Mouse (Mus musculus): Measurements from ENCODE around the gene Apoa2. TPM values are rescaled to one million over a fixed set of nuclear protein-coding genes. Genes with fewer than 3 reads are reported as not detected.

The Apoa2 gene
- polyA plus RNA-seq, 1 experiment from 2014 or later: 55.4 TPM

DNA sequence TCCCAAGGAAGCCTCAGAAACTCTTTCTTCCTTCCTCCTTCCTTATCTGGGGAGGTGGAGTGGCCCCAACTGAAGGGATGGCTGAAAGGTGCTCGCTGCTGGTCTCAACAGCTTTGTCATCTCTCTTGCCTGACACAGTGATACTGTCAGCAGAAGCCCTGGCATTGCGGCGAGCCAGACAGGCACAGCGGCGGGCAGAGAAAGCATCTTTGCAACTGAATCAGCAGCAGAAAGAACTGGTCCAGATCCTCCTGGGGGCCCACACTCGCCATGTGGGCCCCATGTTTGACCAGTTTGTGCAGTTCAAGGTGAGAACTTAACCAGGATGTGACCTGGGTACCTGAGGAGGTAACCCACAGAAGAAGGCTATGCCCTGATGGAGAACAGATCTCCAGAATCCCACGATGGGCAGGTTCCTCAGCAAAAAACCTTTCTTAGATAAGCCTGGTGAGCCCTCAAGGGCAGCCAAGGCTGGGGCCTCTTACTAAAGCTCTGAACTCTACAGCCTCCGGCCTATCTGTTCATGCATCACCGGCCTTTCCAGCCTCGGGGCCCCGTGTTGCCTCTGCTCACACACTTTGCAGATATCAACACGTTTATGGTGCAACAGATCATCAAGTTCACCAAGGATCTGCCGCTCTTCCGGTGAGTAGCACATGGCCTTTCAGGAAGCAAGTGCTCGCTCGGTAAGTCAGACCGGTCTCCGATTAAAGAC lies 8.5 kb upstream of the Apoa2 start:
- ATAC-seq (replicated peaks; ENCODE audit: insufficient number of reproducible peaks, low FRiP score, low TSS enrichment): no peak
- no peak overlapping the region for H3K9ac ChIP-seq (ENCODE audit: low read depth, low read length)
- no peak overlapping the region for H3K4me2 ChIP-seq
- no peak overlapping the region for H3K27ac ChIP-seq (ENCODE audit: low read depth, low read length)
- H3K9me3 ChIP-seq (replicated peaks; ENCODE audit: control insufficient read depth, low read length): no peaks in the 10 kb centered on the region
- WGBS (ENCODE audit: insufficient replicate concordance): 71% methylated on average over 18 of the region's 18 CpGs
- no peaks in the 10 kb centered on the region for H3K27me3 ChIP-seq (ENCODE audit: control insufficient read depth, insufficient read depth, low read length)
- no peak overlapping the region for H3K4me3 ChIP-seq (ENCODE audit: low read depth, low read length)
- H3K36me3 ChIP-seq (ENCODE audit: control insufficient read depth, insufficient read depth, low read length): peaks cover 10% of the 10 kb centered on the region
- H3K4me1 ChIP-seq (ENCODE audit: control insufficient read depth, insufficient read depth, low read length): peaks cover 5% of the 10 kb centered on the region

DNA sequence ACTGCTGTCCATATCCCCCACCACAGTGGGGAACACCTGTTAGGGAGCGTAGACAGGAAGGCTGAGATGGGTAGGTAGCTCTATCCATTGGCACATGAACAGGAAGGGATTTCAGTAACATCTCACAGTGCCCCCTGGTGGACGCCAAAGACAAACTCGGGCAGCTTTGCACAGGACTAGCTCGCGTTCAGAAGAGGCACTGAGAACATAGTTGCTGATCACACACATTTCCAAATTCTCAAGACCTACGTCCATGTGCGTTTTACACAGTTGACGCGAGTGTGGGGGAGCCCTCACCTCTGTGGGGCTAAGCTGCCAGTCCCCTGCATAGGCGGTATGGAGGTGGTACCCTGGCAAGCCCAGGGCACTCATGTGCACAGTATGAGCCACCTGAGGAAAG lies 4.0 kb upstream of the Apoa2 start:
- Histone ChIP-seq H3K27ac (ENCODE audit: low read depth, low read length) (no peak overlapping the region), H3K36me3 (ENCODE audit: control insufficient read depth, insufficient read depth, low read length) (peaks cover 10% of the 10 kb centered on the region), H3K4me2 (peak overlapping the region; percentile 88), H3K9me3 (replicated peaks; ENCODE audit: control insufficient read depth, low read length) (no peaks in the 10 kb centered on the region), H3K4me3 (ENCODE audit: low read depth, low read length) (peak overlapping the region; percentile 65), H3K4me1 (ENCODE audit: control insufficient read depth, insufficient read depth, low read length) (peaks cover 13% of the 10 kb centered on the region), H3K27me3 (ENCODE audit: control insufficient read depth, insufficient read depth, low read length) (no peaks in the 10 kb centered on the region), H3K9ac (ENCODE audit: low read depth, low read length) (no peak overlapping the region)
- 15% methylated on average over 10 of the region's 10 CpGs for WGBS (ENCODE audit: insufficient replicate concordance)
- no peak for ATAC-seq (replicated peaks; ENCODE audit: insufficient number of reproducible peaks, low FRiP score, low TSS enrichment)

DNA sequence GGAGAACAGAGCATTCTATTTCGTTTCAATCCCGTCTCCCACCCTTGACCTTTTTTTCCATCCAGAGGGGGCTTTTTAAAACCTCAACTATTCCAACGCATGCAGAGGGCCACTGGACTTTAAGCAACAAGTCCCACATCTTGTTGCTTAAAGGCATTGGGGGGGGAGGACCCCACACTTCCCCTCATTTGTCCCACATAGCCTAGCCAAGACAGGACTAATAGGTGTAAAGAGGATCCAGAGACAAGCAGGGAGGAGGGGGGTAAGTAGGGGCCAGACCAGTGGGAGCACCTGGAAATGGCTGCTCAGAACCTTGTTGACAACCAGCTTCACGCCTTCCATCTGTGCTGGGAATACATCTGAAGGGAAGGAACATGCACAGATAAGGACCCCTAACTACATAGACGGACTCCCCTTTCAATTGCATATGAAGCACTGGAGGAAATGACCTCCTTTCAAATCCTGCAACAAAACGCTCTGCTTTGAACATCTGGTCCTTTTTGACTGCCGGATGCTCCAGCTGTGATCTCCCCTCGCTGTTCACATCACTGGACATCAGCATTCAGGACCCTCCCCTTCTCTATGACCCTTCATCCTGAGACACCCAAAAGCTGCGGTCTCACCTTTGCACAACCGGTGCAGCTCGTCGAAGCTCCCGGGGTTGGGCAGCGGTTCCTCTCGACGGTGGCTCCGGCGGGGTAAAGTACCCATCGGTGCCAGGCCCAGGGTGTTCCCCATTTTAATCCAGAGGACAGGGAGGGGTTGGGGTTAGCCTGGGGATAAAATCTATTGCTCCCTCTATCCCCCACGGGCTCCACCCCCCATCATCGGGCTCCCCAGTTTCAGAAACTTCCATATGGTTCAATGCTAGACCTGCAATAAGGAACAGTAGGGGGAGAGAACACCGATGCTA lies 3.3 kb upstream of the Apoa2 start:
- Histone ChIP-seq H3K27me3 (ENCODE audit: control insufficient read depth, insufficient read depth, low read length) (no peaks in the 10 kb centered on the region), H3K27ac (ENCODE audit: low read depth, low read length) (no peak overlapping the region), H3K4me2 (peak overlapping the region; percentile 88), H3K9ac (ENCODE audit: low read depth, low read length) (peak overlapping the region; percentile 75), H3K9me3 (replicated peaks; ENCODE audit: control insufficient read depth, low read length) (no peaks in the 10 kb centered on the region), H3K36me3 (ENCODE audit: control insufficient read depth, insufficient read depth, low read length) (peaks cover 10% of the 10 kb centered on the region), H3K4me1 (ENCODE audit: control insufficient read depth, insufficient read depth, low read length) (peaks cover 13% of the 10 kb centered on the region), H3K4me3 (ENCODE audit: low read depth, low read length) (peak overlapping the region; percentile 65)
- ATAC-seq (replicated peaks; ENCODE audit: insufficient number of reproducible peaks, low FRiP score, low TSS enrichment): no peak
- WGBS (ENCODE audit: insufficient replicate concordance): 6% methylated on average over 22 of the region's 22 CpGs

DNA sequence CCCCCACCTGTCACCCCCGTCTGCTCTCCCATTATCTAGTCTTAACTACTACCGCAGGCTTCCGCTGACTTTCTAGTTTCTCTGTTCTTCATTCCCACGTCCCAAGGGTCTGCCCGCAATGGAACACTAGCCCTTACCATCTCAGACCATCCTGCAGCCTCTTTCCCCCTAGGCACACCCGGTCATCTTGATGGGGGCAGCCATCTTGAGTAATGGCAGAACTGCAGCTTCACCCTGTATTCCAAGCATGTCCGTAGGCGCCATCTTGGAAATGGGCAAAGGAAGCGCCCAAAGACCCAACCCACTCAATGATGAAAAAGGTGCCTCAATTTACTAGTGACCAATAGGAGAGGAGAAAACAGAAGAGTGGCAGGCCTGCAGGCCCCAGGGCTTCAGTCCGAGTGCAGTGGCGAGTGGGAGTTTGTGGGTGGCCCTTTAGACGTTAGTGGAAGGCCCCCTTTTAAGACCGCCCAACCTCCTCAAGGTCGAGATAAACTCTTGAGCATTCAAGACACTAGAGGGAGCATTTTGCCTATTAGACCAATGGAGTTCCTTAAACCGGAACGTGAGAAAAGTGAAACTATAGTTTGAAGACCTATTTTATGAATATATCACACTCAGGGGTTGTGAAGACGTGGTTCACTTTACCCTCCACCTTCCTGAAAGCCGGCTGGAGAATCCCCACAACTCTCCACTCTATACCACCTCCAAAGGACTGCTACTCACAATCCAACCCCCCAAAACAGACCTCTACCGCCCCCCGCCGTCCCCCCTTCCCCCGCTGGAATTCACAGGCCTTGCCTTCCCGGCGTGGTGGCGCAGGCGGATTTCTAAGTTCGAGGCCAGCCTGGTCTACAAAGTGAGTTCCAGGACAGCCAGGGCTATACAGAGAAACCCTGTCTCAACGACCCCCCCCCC lies 2.4 kb upstream of the Apoa2 start, which contains the start of gene Tomm40l:
Tomm40l (minus strand) TSS at position 277 of the 918 bp plus-strand sequence.
- peak within 1 kb of the TSS; percentile 88 for H3K4me2 ChIP-seq
- H3K4me1 ChIP-seq (ENCODE audit: control insufficient read depth, insufficient read depth, low read length): peaks cover 13% of the 10 kb centered on the region
- H3K27me3 ChIP-seq (ENCODE audit: control insufficient read depth, insufficient read depth, low read length): no peaks in the 10 kb centered on the region
- peak; percentile 96 for ATAC-seq (replicated peaks; ENCODE audit: insufficient number of reproducible peaks, low FRiP score, low TSS enrichment)
- WGBS (ENCODE audit: insufficient replicate concordance): 2% methylated on average over 28 of the region's 28 CpGs
- peak within 1 kb of the TSS; percentile 85 for H3K27ac ChIP-seq (ENCODE audit: low read depth, low read length)
- no peaks in the 10 kb centered on the region for H3K9me3 ChIP-seq (replicated peaks; ENCODE audit: control insufficient read depth, low read length)
- peak within 1 kb of the TSS; percentile 75 for H3K9ac ChIP-seq (ENCODE audit: low read depth, low read length)
- peak within 1 kb of the TSS; percentile 65 for H3K4me3 ChIP-seq (ENCODE audit: low read depth, low read length)
- peaks cover 10% of the 10 kb centered on the region for H3K36me3 ChIP-seq (ENCODE audit: control insufficient read depth, insufficient read depth, low read length)

DNA sequence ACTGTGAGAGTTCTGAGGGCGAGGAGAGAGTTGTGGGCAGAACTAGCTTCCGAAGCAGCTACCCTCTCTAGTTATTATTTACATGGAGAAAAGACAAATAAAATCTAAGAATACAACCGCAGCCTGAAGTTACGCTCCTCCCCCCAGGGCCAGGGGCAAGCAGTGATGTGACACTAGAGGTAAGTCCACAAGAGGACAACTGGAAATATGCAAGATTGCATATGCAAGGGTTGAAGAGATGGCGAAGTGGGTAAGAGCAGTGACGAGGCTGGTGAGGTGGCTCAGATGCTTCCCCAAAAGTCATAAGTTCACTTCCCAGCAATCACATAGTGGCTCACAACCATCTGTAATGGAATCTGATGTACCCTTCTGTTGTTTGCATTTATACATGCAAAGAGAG lies 1.7 kb upstream of the Apoa2 start:
- Histone ChIP-seq H3K4me1 (ENCODE audit: control insufficient read depth, insufficient read depth, low read length) (peaks cover 13% of the 10 kb centered on the region), H3K4me3 (ENCODE audit: low read depth, low read length) (peak overlapping the region; percentile 65), H3K9ac (ENCODE audit: low read depth, low read length) (peak overlapping the region; percentile 52), H3K9me3 (replicated peaks; ENCODE audit: control insufficient read depth, low read length) (no peaks in the 10 kb centered on the region), H3K4me2 (peak overlapping the region; percentile 59), H3K27me3 (ENCODE audit: control insufficient read depth, insufficient read depth, low read length) (no peaks in the 10 kb centered on the region), H3K27ac (ENCODE audit: low read depth, low read length) (peak overlapping the region; percentile 85), H3K36me3 (ENCODE audit: control insufficient read depth, insufficient read depth, low read length) (peaks cover 10% of the 10 kb centered on the region)
- 86% methylated on average over 6 of the region's 6 CpGs for WGBS (ENCODE audit: insufficient replicate concordance)
- no peak for ATAC-seq (replicated peaks; ENCODE audit: insufficient number of reproducible peaks, low FRiP score, low TSS enrichment)

DNA sequence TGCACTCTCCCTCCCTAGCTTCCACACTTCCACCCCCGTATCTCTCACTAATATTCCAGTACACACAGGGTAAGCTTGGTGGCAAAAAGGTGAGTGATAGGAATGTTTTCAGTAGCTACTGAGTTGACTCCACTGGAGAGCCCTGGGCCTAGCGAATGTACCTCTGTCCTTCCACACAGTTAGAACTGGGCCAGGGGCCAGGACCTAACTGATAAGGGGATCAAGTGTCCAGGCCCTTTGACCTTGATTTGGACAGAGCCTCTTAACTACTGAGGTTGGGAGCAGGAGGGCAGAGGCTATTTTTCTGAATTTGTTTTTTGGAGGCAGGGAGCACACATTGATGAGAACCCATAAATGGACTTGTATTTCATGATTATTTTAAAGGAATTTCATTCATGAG lies 1.1 kb upstream of the Apoa2 start:
- H3K4me1 ChIP-seq (ENCODE audit: control insufficient read depth, insufficient read depth, low read length): peaks cover 13% of the 10 kb centered on the region
- 59% methylated on average over 2 of the region's 2 CpGs for WGBS (ENCODE audit: insufficient replicate concordance)
- ATAC-seq (replicated peaks; ENCODE audit: insufficient number of reproducible peaks, low FRiP score, low TSS enrichment): no peak

GRCm38 (mm10) chr1:171226780-171227179 lies 1.9 kb downstream of the Apoa2 start:
- Histone ChIP-seq H3K36me3 (ENCODE audit: control insufficient read depth, insufficient read depth, low read length) (no peaks in the 10 kb centered on the region), H3K4me3 (ENCODE audit: low read depth, low read length) (no peak overlapping the region), H3K4me1 (ENCODE audit: control insufficient read depth, insufficient read depth, low read length) (peaks cover 4% of the 10 kb centered on the region; the same call in 1 of the 2 replicates), H3K27me3 (ENCODE audit: control insufficient read depth, insufficient read depth, low read length) (no peaks in the 10 kb centered on the region), H3K9ac (ENCODE audit: low read depth, low read length) (no peak overlapping the region), H3K4me2 (no peak overlapping the region), H3K9me3 (replicated peaks; ENCODE audit: control insufficient read depth, low read length) (no peaks in the 10 kb centered on the region), H3K27ac (ENCODE audit: low read depth, low read length) (no peak overlapping the region)
- no peak for ATAC-seq (replicated peaks; ENCODE audit: insufficient number of reproducible peaks, low FRiP score, low TSS enrichment)
- WGBS (ENCODE audit: insufficient replicate concordance): 58% methylated on average over 4 of the region's 4 CpGs

More for the DNA sequence above, 1.1 kb upstream of the Apoa2 start:
- H3K36me3 ChIP-seq (ENCODE audit: control insufficient read depth, insufficient read depth, low read length): peaks cover 10% of the 10 kb centered on the region
- no peaks in the 10 kb centered on the region for H3K9me3 ChIP-seq (replicated peaks; ENCODE audit: control insufficient read depth, low read length)
- no peak overlapping the region for H3K9ac ChIP-seq (ENCODE audit: low read depth, low read length)
- no peak overlapping the region for H3K27ac ChIP-seq (ENCODE audit: low read depth, low read length)
- H3K4me2 ChIP-seq: no peak overlapping the region
- H3K4me3 ChIP-seq (ENCODE audit: low read depth, low read length): no peak overlapping the region
- H3K27me3 ChIP-seq (ENCODE audit: control insufficient read depth, insufficient read depth, low read length): no peaks in the 10 kb centered on the region

DNA sequence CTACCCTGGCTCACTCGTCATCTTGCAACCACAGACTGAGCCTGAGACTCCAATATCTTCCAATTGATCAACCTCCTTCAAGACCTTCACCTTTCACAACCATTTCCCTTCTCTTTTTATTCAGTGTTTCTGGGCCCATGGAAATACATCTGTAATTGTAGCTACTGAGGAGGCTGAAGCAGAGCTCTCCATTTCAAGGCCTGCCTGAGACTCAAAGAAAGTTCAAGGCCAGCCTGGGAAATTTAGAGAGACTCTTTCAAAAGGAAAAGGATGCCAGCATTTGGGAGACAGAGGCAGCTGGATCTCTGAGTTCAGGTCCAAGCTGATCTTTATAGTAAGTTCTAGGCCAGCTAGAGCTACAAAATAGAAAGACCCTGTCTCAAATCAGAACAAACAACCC lies 3.0 kb downstream of the Apoa2 start:
- no peak overlapping the region for H3K4me3 ChIP-seq (ENCODE audit: low read depth, low read length)
- H3K36me3 ChIP-seq (ENCODE audit: control insufficient read depth, insufficient read depth, low read length): no peaks in the 10 kb centered on the region
- no peaks in the 10 kb centered on the region for H3K9me3 ChIP-seq (replicated peaks; ENCODE audit: control insufficient read depth, low read length)
- no peaks in the 10 kb centered on the region for H3K27me3 ChIP-seq (ENCODE audit: control insufficient read depth, insufficient read depth, low read length)
- H3K4me2 ChIP-seq: no peak overlapping the region
- H3K27ac ChIP-seq (ENCODE audit: low read depth, low read length): no peak overlapping the region
- no peak overlapping the region for H3K9ac ChIP-seq (ENCODE audit: low read depth, low read length)
- ATAC-seq (replicated peaks; ENCODE audit: insufficient number of reproducible peaks, low FRiP score, low TSS enrichment): no peak
- 71% methylated on average over 1 of the region's 1 CpGs for WGBS (ENCODE audit: insufficient replicate concordance)
- 0 out of 2 replicates have a peak, but pooled peaks cover 4% of the 10 kb centered on the region for H3K4me1 ChIP-seq (ENCODE audit: control insufficient read depth, insufficient read depth, low read length)

Data from heart, embryonic 11.5 days (tissue).